12 mouse cellular contexts compared by ENCODE assay signal in genomic region chr12:16526134-16526533, GRCm38 (mm10).
DNase-seq lines count a peak whose midpoint lies in the region; ATAC-seq lines count a peak whose summit lies in the region.
"Had no signal": no experiment of that assay in that cellular context is flagged by ENCODE, and none has a peak within 500 bp of the region (broad histone marks: within the 10 kb centered on the region; RNA-seq: fewer than 3 reads in every experiment).

No protein-coding gene starts in this region.

- intact Hi-C loops in heart, postnatal 14 days (cut with DNase I), result no loop called here

- ATAC-seq in granulocyte monocyte progenitor cell, adult 5-6 weeks (replicated peaks; ENCODE audit: poor library complexity, severe bottlenecking), result peak; percentile 94
- no peak for ATAC-seq in cerebellum, adult (ENCODE audit: insufficient number of reproducible peaks, low FRiP score, low TSS enrichment)
- ATAC-seq: intestine, embryonic 16.5 days had no signal

- peak; percentile 36 for DNase-seq in lung, postnatal 25 days (ENCODE audit: low spot score)
- DNase-seq in lung, postnatal 4 days, result no peak
- peak; percentile 67 for DNase-seq in CD4-positive helper T cell, adult 2 months (ENCODE audit: low read depth, low spot score)
- peak; percentile 28 for DNase-seq in naive thymus-derived CD4-positive, alpha-beta T cell, adult 2 months (ENCODE audit: low read depth)
- DNase-seq in cerebellum, adult 11 months, result no peak
- DNase-seq in heart, postnatal 14 days, result no peak
- DNase-seq: cerebellum, adult 11-12 months; kidney, postnatal 10 days; right cerebral cortex, adult 18-20 months had no signal

Comparison
In these comparisons a context has a peak if more than half of its experiments do, and no peak if none do; other contexts are left out.
1. DNase-seq: peak in lung, postnatal 25 days (single experiment), CD4-positive helper T cell, adult 2 months (single experiment) and naive thymus-derived CD4-positive, alpha-beta T cell, adult 2 months (single experiment); none in lung, postnatal 4 days (0 of 2), cerebellum, adult 11 months (single experiment) and heart, postnatal 14 days (0 of 2).